Mouse (Mus musculus): ENCODE measurements around the gene Sh3gl3. TPM values are rescaled to one million over a fixed set of nuclear protein-coding genes. Genes with fewer than 3 reads are reported as not detected.

The Sh3gl3 gene
- total RNA-seq (2023): not detected

DNA sequence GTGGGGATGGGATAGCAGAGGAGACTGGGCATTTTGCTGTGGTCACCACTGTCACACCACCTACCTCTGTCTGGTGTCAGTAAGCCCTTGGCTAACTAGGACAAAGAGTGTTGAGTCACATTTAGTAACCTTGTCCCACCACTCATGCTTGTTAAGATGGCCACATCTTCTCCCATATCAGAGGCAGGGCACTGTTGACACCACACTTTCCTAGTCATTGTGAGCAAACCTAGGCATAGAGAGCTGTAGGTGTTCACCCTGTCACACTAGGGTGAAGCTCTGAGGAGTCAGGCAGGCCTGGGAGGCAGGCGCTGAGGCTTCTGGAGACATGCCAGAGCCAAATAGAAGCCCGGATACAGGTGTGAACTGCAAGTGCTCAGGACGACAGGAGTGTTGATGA is at the start of gene Sh3gl3:
Gene Sh3gl3, plus strand, starts transcription at position 301 of the 400 bp plus-strand sequence.

DNA sequence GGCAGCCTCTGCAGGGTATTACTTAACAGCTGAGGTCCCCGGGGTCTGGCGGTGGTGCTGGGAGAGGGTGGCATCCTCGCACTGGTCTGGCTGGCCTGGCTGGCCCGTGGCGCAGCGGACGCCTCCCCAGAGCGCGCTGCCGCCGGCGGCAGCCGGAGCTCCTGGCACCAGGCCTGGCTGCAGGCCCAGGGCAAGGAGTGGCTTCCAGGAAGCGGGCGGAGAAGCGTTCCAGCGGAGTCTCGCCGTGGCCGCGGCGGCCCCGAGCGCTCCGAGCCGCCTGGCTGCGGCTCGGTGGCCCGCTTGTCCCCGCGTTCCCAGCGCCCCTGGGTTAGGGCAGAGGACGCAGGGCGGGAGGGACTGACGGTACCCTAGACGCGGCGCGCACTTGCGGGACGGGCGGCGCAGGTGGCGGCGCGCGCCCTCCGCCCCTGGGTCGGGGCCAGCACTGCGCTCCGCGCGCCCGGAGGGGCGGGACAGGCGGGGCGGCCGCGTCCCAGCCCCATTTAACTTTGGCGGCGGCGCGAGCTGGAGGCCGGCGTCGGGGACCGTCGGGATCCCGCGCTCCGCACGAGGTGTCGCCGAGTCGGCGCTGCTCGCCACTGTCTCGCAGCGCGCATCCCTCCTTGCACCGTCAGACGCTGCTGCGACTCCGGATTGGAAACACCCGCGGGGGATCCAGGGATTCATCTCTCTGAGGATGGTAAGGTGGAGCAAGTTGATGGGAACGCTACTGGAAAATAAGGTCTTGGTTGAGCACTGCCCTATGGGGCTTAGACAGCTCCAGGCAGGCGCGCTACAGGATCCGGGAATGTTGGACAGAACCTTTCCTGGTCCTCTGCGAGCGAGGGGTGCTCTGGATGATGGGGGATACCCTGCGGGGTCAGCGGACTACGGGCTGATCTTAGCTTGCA is 161.8 kb downstream of the Sh3gl3 start, which contains the start of gene Adamtsl3:
Gene Adamtsl3, plus strand, starts transcription at position 484 of the 911 bp plus-strand sequence.

Other genes starting within 250 kb of the Sh3gl3 start
- gene Hdgfl3, start 239.4 kb upstream of the Sh3gl3 start, total RNA-seq (2023): 21.9 TPM
- gene Bnc1, start 181.5 kb upstream of the Sh3gl3 start, total RNA-seq (2023): 0.50 TPM
- not detected for gene Adamtsl3, start 161.9 kb downstream of the Sh3gl3 start, total RNA-seq (2023)